Mouse (Mus musculus): ENCODE results near the gene Zfp692.

Zfp692 gene

GRCm38 (mm10) chr11:58307411-58308080 lies 677 bp downstream of the Zfp692 start:
- peak; percentile 77 for DNase-seq (ENCODE audit: extremely low spot score, low spot score)

GRCm38 (mm10) chr11:58308661-58309060 lies 1.8 kb downstream of the Zfp692 start:
- DNase-seq (ENCODE audit: extremely low spot score, low spot score) = no peak

- DNase-seq (ENCODE audit: extremely low spot score, low spot score) = no peak
Measured at GRCm38 (mm10) chr11:58314069-58314468, 7.2 kb downstream of the Zfp692 start.

- no peak for DNase-seq (ENCODE audit: extremely low spot score, low spot score)
Measured at GRCm38 (mm10) chr11:58315536-58316168, 8.8 kb downstream of the Zfp692 start.

GRCm38 (mm10) chr11:58316344-58316743 lies 9.5 kb downstream of the Zfp692 start:
- DNase-seq (ENCODE audit: extremely low spot score, low spot score) = no peak

- no peak for DNase-seq (ENCODE audit: extremely low spot score, low spot score)
Measured at GRCm38 (mm10) chr11:58316768-58317390, 10.0 kb downstream of the Zfp692 start.

GRCm38 (mm10) chr11:58322824-58323569 lies 16.1 kb downstream of the Zfp692 start:
- DNase-seq (ENCODE audit: extremely low spot score, low spot score) = peak; percentile 96

- no peak for DNase-seq (ENCODE audit: extremely low spot score, low spot score)
Measured at GRCm38 (mm10) chr11:58323570-58324340, 16.9 kb downstream of the Zfp692 start.

GRCm38 (mm10) chr11:58324614-58325229 lies 17.9 kb downstream of the Zfp692 start:
- DNase-seq (ENCODE audit: extremely low spot score, low spot score) = no peak

GRCm38 (mm10) chr11:58326781-58327180 lies 19.9 kb downstream of the Zfp692 start:
- DNase-seq (ENCODE audit: extremely low spot score, low spot score) = no peak

GRCm38 (mm10) chr11:58329906-58330275 lies 23.0 kb downstream of the Zfp692 start:
- no peak for DNase-seq (ENCODE audit: extremely low spot score, low spot score)

GRCm38 (mm10) chr11:58330276-58331148 lies 23.6 kb downstream of the Zfp692 start, which contains the start of the genes Zfp672 and Sh3bp5l:
TSS of gene Zfp672 (minus strand) at chr11:58330339.
TSS of gene Sh3bp5l (plus strand) at chr11:58330724.
- peak; percentile 93 for DNase-seq (ENCODE audit: extremely low spot score, low spot score)

- no peak for DNase-seq (ENCODE audit: extremely low spot score, low spot score)
Measured at GRCm38 (mm10) chr11:58331149-58331495, 24.3 kb downstream of the Zfp692 start.

GRCm38 (mm10) chr11:58331546-58331945 lies 24.7 kb downstream of the Zfp692 start:
- DNase-seq (ENCODE audit: extremely low spot score, low spot score) = no peak

- DNase-seq (ENCODE audit: extremely low spot score, low spot score) = no peak
Measured at GRCm38 (mm10) chr11:58334746-58335145, 27.9 kb downstream of the Zfp692 start.

GRCm38 (mm10) chr11:58346745-58347144 lies 39.9 kb downstream of the Zfp692 start:
- no peak for DNase-seq (ENCODE audit: extremely low spot score, low spot score)

- no peak for DNase-seq (ENCODE audit: extremely low spot score, low spot score)
Measured at GRCm38 (mm10) chr11:58350628-58351027, 43.8 kb downstream of the Zfp692 start.

- no peak for DNase-seq (ENCODE audit: extremely low spot score, low spot score)
Measured at GRCm38 (mm10) chr11:58351179-58351578, 44.3 kb downstream of the Zfp692 start.

- peak; percentile 18 for DNase-seq (ENCODE audit: extremely low spot score, low spot score)
Measured at GRCm38 (mm10) chr11:58352681-58353548, 46.0 kb downstream of the Zfp692 start.
